Mouse (Mus musculus) stomach, embryonic 14.5 days (tissue): Measurements from ENCODE around the gene Skap2. TPM values are rescaled to one million over a fixed set of nuclear protein-coding genes. Genes with fewer than 3 reads are reported as not detected.

Experiments used
- ATAC-seq: fragments of 200-750 bp; cut with Nextera tagmentation; 2 replicates; pipeline ENCODE4 v1.8.0; 2017; ENCODE audit warnings: low read depth, moderate TSS enrichment; ENCODE audit not compliant: insufficient number of reproducible peaks, insufficient read depth, low FRiP score
- H3K27ac ChIP-seq: fragments of 300-500 bp; sonication (generic); 2 replicates; pipeline ENCODE4 v1.5.1; 2014; ENCODE audit warnings: mild to moderate bottlenecking, low read length, moderate library complexity, mixed read lengths
- H3K27me3 ChIP-seq: fragments of 300-500 bp; sonication (generic); 2 replicates; pipeline ENCODE4 v1.6.1; 2014; ENCODE audit warnings: low read length, control low read depth, mixed read lengths; ENCODE audit not compliant: control insufficient read depth, insufficient read depth
- H3K36me3 ChIP-seq: fragments of 300-500 bp; sonication (generic); 2 replicates; pipeline ENCODE4 v1.6.1; 2014; ENCODE audit warnings: mild to moderate bottlenecking, control low read depth, low read length, moderate library complexity, mixed read lengths; ENCODE audit not compliant: control insufficient read depth, insufficient read depth
- H3K4me1 ChIP-seq: fragments of 300-500 bp; sonication (generic); 2 replicates; pipeline ENCODE4 v1.6.1; 2014; ENCODE audit warnings: low read length, control low read depth, mixed read lengths; ENCODE audit not compliant: control insufficient read depth, insufficient read depth
- H3K4me2 ChIP-seq: fragments of 300-500 bp; sonication (generic); replicated peaks from 2 replicates; pipeline ENCODE4 v1.6.1; 2014; ENCODE audit warnings: low read depth, low read length, control low read depth
- H3K4me3 ChIP-seq: fragments of 300-500 bp; sonication (generic); 2 replicates; pipeline ENCODE4 v1.5.1; 2014; ENCODE audit warnings: low read depth, low read length, control low read depth
- H3K9ac ChIP-seq: fragments of 300-500 bp; sonication (generic); replicated peaks from 2 replicates; pipeline ENCODE4 v1.6.1; 2014; ENCODE audit warnings: low read depth, mild to moderate bottlenecking, control low read depth, low read length, moderate library complexity, mixed read lengths
- H3K9me3 ChIP-seq: fragments of 300-500 bp; sonication (generic); 2 replicates; pipeline ENCODE4 v1.6.1; 2016; ENCODE audit warnings: low read depth, low read length, control low read depth; ENCODE audit not compliant: control insufficient read depth
- WGBS: fragments of 180-500 bp; shearing (Covaris S2); extraction: QIAGEN DNeasy Blood & Tissue Kit; methylation state at CpG from one replicate; pipeline ENCODE4 v1.1.7; 2014; 5-methylcytosine and 5-hydroxymethylcytosine counted together
- polyA plus RNA-seq: library from polyadenylated mRNA; unstranded; fragments of >200 nt; fragmentation: Nextera tagmentation; extraction: Ambion mirVana; gene quantifications from 2 replicates; pipeline ENCODE4 v1.2.1, GENCODE M21; 2014

The Skap2 gene
- polyA plus RNA-seq, 1 experiment from 2014 or later: 49.1 TPM

- 43% methylated on average over 6 of the region's 6 CpGs for WGBS
- no peak overlapping the region for H3K4me2 ChIP-seq
Measured at GRCm38 (mm10) chr6:52009385-52009784, 3.0 kb downstream of the Skap2 start.

GRCm38 (mm10) chr6:52008757-52009156 is 3.6 kb downstream of the Skap2 start:
- Histone ChIP-seq H3K4me3 (no peak overlapping the region), H3K27ac (no peak overlapping the region), H3K4me1 (peaks cover 6% of the 10 kb centered on the region), H3K27me3 (no peaks in the 10 kb centered on the region; the same call in 1 of the 2 replicates), H3K9ac (no peak overlapping the region), H3K36me3 (no peaks in the 10 kb centered on the region), H3K4me2 (no peak overlapping the region), H3K9me3 (no peaks in the 10 kb centered on the region)
- WGBS: 38% methylated on average over 3 of the region's 3 CpGs
- no peak for ATAC-seq

More at GRCm38 (mm10) chr6:52009385-52009784, 3.0 kb downstream of the Skap2 start:
- Histone ChIP-seq H3K27ac (no peak overlapping the region), H3K9ac (no peak overlapping the region), H3K9me3 (no peaks in the 10 kb centered on the region), H3K27me3 (no peaks in the 10 kb centered on the region; the same call in 1 of the 2 replicates), H3K4me3 (no peak overlapping the region), H3K36me3 (no peaks in the 10 kb centered on the region), H3K4me1 (peaks cover 6% of the 10 kb centered on the region)
- ATAC-seq: no peak

GRCm38 (mm10) chr6:52006649-52007218 is 5.6 kb downstream of the Skap2 start:
- H3K9ac ChIP-seq: no peak overlapping the region
- ATAC-seq: no peak
- H3K9me3 ChIP-seq: no peaks in the 10 kb centered on the region
- peaks cover 6% of the 10 kb centered on the region for H3K4me1 ChIP-seq
- 27% methylated on average over 13 of the region's 13 CpGs for WGBS
- peak overlapping the region; percentile 34 for H3K4me2 ChIP-seq
- no peak overlapping the region; the same call in 1 of the 2 replicates for H3K27ac ChIP-seq
- no peaks in the 10 kb centered on the region for H3K36me3 ChIP-seq
- 0 out of 2 replicates have a peak overlapping the region, but pooled peaks have one; percentile 2 for H3K4me3 ChIP-seq
- no peaks in the 10 kb centered on the region; the same call in 1 of the 2 replicates for H3K27me3 ChIP-seq

GRCm38 (mm10) chr6:52005963-52006648 is 6.2 kb downstream of the Skap2 start:
- 15% methylated on average over 19 of the region's 19 CpGs for WGBS
- ATAC-seq: no peak
- peaks cover 6% of the 10 kb centered on the region for H3K4me1 ChIP-seq
- H3K4me2 ChIP-seq: peak overlapping the region; percentile 34
- H3K9ac ChIP-seq: peak overlapping the region; percentile 38; the same call in 1 of the 2 replicates
- peak overlapping the region; percentile 55; the same call in 1 of the 2 replicates for H3K27ac ChIP-seq
- peak overlapping the region; percentile 15; the same call in 1 of the 2 replicates for H3K4me3 ChIP-seq
- H3K9me3 ChIP-seq: no peaks in the 10 kb centered on the region
- no peaks in the 10 kb centered on the region for H3K36me3 ChIP-seq
- no peaks in the 10 kb centered on the region; the same call in 1 of the 2 replicates for H3K27me3 ChIP-seq

GRCm38 (mm10) chr6:52005616-52005962 is 6.8 kb downstream of the Skap2 start:
- no peaks in the 10 kb centered on the region; the same call in 1 of the 2 replicates for H3K27me3 ChIP-seq
- ATAC-seq: no peak
- peak overlapping the region; percentile 55; the same call in 1 of the 2 replicates for H3K27ac ChIP-seq
- WGBS: 25% methylated on average over 8 of the region's 8 CpGs
- 0 out of 2 replicates have a peak overlapping the region, but pooled peaks have one; percentile 38 for H3K9ac ChIP-seq
- H3K4me1 ChIP-seq: peaks cover 6% of the 10 kb centered on the region
- H3K9me3 ChIP-seq: no peaks in the 10 kb centered on the region
- peak overlapping the region; percentile 15; the same call in 1 of the 2 replicates for H3K4me3 ChIP-seq
- H3K4me2 ChIP-seq: peak overlapping the region; percentile 34
- no peaks in the 10 kb centered on the region for H3K36me3 ChIP-seq

- H3K27ac ChIP-seq: no peak overlapping the region
- H3K9ac ChIP-seq: no peak overlapping the region; the same call in 1 of the 2 replicates
- peak overlapping the region; percentile 34 for H3K4me2 ChIP-seq
- no peak overlapping the region for H3K4me3 ChIP-seq
- no peaks in the 10 kb centered on the region; the same call in 1 of the 2 replicates for H3K27me3 ChIP-seq
- no peaks in the 10 kb centered on the region for H3K9me3 ChIP-seq
- WGBS: 52% methylated on average over 3 of the region's 3 CpGs
- no peak for ATAC-seq
- peaks cover 6% of the 10 kb centered on the region for H3K4me1 ChIP-seq
- H3K36me3 ChIP-seq: no peaks in the 10 kb centered on the region
Measured at GRCm38 (mm10) chr6:52004995-52005394, 7.4 kb downstream of the Skap2 start.

GRCm38 (mm10) chr6:52002676-52003075 is 9.7 kb downstream of the Skap2 start:
- Histone ChIP-seq H3K9me3 (no peaks in the 10 kb centered on the region), H3K36me3 (no peaks in the 10 kb centered on the region), H3K4me2 (no peak overlapping the region), H3K4me1 (peaks cover 6% of the 10 kb centered on the region), H3K27ac (no peak overlapping the region), H3K9ac (no peak overlapping the region), H3K27me3 (no peaks in the 10 kb centered on the region), H3K4me3 (no peak overlapping the region)
- WGBS: 24% methylated on average over 8 of the region's 8 CpGs
- no peak for ATAC-seq

GRCm38 (mm10) chr6:51999157-51999478 is 13.2 kb downstream of the Skap2 start:
- no peaks in the 10 kb centered on the region for H3K4me1 ChIP-seq
- no peak overlapping the region for H3K27ac ChIP-seq
- no peaks in the 10 kb centered on the region for H3K9me3 ChIP-seq
- H3K36me3 ChIP-seq: no peaks in the 10 kb centered on the region
- H3K4me2 ChIP-seq: no peak overlapping the region
- H3K27me3 ChIP-seq: no peaks in the 10 kb centered on the region
- WGBS: 81% methylated on average over 4 of the region's 4 CpGs
- no peak overlapping the region for H3K4me3 ChIP-seq
- ATAC-seq: no peak
- H3K9ac ChIP-seq: no peak overlapping the region
